Mouse (Mus musculus) hematopoietic stem cell, adult 5-6 weeks (primary cell): ENCODE measurements around the gene Hand2. TPM values are rescaled to one million over a fixed set of nuclear protein-coding genes. Genes with fewer than 3 reads are reported as not detected.

Source experiments
- ATAC-seq, 2 experiments: fragments of 125-278 bp in 1 of 2; replicated peaks in 1 of 2; 2 replicates each; pipeline ENCODE4 v1.8.0; 2016 to 2017; ENCODE audit warnings: inconsistent platforms in 2 of 2, mild to moderate bottlenecking in 2 of 2, moderate number of reproducible peaks in 2 of 2, low read depth in 1 of 2, moderate TSS enrichment in 1 of 2; ENCODE audit not compliant: low FRiP score in 2 of 2, poor library complexity in 2 of 2, severe bottlenecking in 2 of 2, insufficient read depth in 1 of 2, low TSS enrichment in 1 of 2
- total RNA-seq: library from RNA; stranded (forward); fragments of 172-1452, 232-1000 nt; gene quantifications from 2 replicates; pipeline ENCODE4 v1.2.3, GENCODE M21; 2017

Hand2 gene
- total RNA-seq, 1 experiment from 2014 or later = not detected

DNA sequence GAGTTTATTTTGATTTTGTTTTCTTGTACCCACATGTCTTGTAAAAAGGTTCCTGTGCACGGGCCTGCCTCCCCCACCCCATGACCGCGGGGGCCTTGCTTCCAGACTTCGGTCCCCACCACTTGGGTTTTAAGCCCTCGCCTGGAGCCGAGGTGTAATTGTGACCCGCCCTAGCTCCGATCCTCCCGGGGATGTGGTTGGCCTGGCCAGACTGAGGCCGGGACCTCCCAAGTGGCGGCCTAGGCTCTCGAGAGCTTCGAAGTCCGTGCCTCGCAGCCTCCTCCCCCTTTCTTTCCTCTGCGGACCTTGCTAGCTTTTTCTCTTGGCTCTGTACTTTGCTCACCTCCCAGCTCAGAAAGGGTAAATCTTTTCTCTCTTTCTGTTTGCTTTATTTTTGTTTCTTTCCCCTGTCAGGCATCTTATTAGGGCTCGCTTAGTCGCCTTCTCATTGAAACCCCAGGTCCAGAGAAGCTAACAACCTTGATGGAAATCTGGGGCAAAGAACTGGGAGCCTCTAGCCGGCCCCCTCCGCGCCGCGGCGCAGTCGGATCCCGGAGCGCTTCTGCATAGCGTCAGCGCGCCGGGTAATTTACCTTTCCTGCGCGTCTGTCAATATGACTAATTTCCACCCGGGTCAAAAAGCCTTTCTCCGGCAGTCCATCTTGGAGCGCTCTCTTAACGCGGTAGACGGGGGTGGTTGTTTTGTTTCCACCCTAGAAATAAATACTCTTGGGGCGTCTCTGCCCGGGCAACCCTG is 13.2 kb downstream of the Hand2 start:
- peak; percentile 27 to 44; a peak in 3 of 4 replicates for ATAC-seq

DNA sequence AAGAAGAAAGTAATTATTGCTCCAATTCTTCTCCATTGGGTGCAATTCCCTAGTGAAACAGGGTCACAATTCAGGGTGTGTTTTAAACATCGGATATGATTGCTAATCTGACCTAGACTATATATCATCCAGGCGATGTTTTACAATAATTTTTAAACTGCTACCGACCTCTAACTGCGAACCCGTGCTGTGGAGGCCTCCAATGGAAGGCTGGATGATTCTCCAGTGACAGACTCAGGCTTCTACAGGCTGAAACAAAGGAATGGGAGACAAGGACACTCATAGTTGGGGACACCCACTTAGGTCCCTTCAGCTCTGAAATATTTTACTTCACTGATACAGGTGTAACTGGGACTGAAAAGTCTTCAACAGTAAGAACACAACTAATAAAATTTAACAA is 13.9 kb downstream of the Hand2 start:
- no peak for ATAC-seq

DNA sequence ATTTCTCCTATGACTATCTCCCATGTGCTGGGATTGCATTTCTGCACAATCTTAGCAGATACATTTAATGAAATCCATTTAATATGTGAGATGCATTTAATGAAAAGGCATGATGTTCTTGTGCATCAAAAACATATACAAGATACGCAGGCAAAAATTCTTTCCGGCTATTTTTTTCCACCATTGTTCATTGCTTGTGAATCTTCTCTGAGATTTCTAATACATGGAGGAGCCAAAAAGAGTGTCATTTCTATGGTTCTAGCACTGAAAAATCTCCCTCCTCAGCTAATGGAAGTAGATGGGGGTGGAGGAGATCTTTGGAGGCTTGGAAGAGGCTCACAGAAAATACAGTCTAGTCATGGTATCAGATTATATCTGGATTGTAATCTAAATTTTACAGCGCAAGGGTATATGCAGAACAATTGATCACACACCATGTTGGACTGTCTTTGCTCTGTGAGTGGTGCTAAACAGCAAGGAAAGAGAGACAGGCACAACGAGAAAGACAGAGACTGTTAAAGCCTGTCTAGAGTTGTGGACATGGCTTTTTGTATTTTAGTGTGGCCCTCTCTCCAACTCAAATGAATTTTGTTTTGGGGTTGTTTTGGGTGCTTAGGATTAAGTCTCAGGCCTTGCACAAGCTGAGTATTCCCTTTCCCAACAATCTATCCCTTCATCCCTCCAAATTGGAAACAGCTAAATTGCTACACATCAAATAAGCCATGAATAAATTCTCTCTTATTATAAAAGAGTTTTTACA is 16.7 kb downstream of the Hand2 start:
- ATAC-seq = no peak

- ATAC-seq = no peak
Observed at GRCm38 (mm10) chr8:57339711-57340650, 19.2 kb downstream of the Hand2 start.

DNA sequence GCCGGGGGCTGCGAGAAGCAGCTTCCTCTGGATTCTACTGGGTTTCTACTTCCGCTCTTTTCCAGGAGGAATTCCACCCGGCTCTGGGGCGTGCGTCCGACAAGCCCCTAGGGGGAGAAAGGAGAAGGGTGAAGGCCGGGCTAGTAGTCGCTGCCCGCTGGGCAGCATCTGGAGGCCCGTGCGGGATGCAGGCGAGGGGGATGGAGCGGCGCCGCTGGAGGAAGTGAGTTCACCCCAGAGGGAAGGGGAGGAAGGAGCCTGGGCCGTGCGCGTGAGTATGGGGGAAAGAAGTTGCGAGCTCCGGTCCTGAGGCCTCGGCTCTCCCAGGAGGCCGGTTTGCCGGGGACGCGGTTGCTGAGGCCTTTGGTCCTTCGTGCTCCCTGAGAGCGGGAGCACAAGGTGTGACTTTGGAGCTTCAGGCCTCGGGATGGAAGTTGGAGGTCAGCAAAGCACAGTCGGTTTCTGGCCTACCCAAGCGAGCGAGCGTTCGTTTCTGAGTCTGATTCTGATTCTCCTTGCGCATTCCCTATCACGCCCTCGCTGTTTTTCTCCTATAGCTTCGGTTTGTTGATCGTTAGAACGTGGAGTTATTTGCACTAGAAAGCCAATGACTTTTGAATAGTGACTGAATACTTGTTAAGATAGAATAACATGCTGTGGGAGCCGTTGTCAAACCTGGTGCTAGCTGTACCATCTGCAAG is 20.2 kb downstream of the Hand2 start:
- ATAC-seq = peak; percentile 42 to 51; a peak in 3 of 4 replicates

DNA sequence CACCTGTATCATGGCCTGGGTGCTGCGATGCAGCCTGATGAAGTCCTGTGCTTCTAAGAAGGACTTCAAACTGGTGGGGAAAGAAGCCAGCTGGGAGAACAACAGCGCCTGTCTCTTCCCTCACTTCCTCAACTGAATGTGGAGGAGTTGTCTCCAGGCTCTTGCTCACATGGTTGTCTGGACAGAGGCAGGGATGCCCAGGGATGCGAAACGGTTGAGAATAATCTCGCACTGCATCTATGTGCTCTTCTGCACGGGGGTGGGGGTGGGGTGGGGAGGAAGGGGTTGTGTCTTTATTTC is 20.7 kb downstream of the Hand2 start:
- ATAC-seq = no peak

DNA sequence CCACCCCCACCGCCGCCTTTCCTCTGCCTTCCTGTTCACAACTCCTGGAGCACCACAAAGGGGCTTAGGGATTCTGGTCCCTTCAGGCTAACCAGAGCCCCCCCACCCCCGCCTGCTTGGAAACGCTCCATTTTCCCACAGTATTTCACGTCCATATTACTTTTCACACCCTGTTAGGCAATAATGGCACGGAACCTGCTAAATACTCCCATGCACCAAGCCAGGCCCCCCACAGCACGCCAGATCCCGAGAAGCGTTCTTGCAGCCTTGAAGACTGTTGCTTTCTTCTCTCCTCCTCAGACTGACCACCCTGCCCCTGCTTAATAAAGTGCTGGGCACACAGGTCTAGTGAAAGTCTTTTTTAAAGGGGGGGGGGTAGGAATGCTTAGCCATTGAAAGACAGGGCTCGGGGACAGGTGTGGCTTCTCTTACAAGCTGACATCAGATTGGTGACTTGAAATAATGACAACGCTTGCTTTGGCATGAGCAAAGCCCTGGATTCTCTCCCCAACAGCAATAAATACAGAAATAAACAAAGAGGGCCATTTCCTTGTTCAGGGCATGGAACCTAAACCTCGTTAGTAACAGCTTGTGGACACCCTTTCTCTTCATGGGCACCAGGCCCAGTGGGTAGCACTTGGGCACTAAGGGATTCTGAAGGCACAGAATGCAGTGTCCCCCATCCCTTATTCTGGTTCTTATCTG is 21.8 kb downstream of the Hand2 start:
- no peak for ATAC-seq

DNA sequence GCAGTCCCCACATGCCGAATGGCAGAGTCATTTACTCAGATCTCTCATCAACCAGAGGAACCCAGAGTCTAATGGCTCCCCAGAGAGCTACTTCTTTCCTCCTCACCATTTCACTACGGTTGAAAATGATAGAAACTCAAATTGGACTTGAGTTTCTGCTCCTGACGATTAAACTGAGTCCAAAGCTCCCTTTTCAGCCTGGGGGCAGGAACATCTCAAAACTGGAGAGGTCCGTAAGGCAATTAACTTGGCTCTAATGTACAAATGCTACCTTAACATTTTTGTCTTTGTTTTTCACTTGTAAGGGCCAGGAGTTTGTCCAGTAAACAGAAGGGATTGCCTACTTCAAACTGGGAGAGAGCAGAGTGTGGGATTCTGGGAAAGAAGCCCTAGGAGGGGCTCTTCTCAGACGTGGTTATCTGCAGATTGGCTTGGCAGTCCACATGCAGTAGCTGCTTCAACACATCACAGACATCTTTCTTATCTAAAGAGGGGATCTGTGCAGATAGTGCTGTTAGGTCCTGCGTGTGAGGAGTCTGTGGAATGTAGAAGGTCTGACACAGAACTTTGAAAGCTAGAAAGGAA is 23.0 kb downstream of the Hand2 start:
- no peak for ATAC-seq

GRCm38 (mm10) chr8:57344956-57345870 is 24.4 kb downstream of the Hand2 start:
- ATAC-seq = no peak

- no peak for ATAC-seq
Observed at GRCm38 (mm10) chr8:57346371-57346770, 25.6 kb downstream of the Hand2 start.

GRCm38 (mm10) chr8:57347141-57347540 is 26.4 kb downstream of the Hand2 start:
- no peak for ATAC-seq

GRCm38 (mm10) chr8:57348251-57348650 is 27.5 kb downstream of the Hand2 start:
- ATAC-seq = no peak

DNA sequence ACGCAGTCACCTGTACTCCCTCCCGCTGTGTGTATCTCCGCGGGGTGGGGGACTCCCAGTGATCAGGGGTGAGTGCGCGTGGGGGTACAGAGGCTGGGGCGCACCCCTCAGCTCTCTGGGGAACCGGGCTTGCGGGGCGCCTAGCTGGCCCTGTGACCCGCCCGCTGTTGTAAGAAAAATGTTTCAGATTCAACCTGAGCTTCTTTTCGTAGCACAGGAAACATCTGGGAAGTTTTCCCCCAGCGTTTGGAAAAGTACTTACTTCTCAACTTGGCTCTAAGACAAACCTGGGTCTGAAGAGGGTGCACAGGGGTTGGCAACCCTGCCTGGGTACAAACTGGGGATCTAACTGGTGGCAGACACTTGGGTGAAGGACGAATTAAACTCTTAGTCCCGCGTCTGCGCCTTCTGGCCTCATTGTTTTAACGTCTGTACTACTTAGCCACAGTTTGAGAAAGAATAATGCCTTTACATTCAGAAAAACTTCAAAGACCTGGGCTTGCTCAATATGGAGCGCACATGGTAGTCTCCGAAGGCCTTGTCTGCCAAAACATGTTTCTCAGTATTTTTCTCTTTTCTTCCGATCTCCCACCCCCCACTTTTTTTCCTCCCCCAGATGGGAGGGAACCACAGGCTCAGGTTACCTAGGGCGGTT is 28.2 kb downstream of the Hand2 start:
- ATAC-seq = no peak

GRCm38 (mm10) chr8:57351861-57352260 is 31.1 kb downstream of the Hand2 start:
- no peak for ATAC-seq
